Mouse (Mus musculus) liver, embryonic 14.5 days (tissue): Measurements from ENCODE around the gene Ttc5.

Experiments used
- CTCF ChIP-seq: IDR thresholded peaks from 2 replicates; pipeline ENCODE4 v1.5.1; 2016; ENCODE audit warnings: antibody characterized with exemption, low read depth, control low read depth
- EP300 ChIP-seq: IDR thresholded peaks from 2 replicates; pipeline ENCODE4 v1.6.1; 2016; ENCODE audit warnings: antibody characterized with exemption, low read depth

GRCm38 (mm10) chr14:50782166-50782565 is 3.2 kb downstream of the Ttc5 start:
- TF ChIP-seq EP300 (no peak), CTCF (no peak)
